Mouse (Mus musculus) testis, adult 2 months (tissue): Measurements from ENCODE around the gene Hoxa3. TPM values are rescaled to one million over a fixed set of nuclear protein-coding genes. Genes with fewer than 3 reads are reported as not detected.

Source experiments
- H3K27ac ChIP-seq: fragments of 200-500 bp; 2 replicates; pipeline ENCODE4 v1.5.1; 2012; ENCODE audit warnings: low read depth, low read length; ENCODE audit not compliant: control insufficient read depth, insufficient read depth
- H3K27me3 ChIP-seq: fragments of 200-500 bp; 2 replicates; pipeline ENCODE4 v1.6.1; 2012; ENCODE audit warnings: mild to moderate bottlenecking, low read length, moderate library complexity; ENCODE audit not compliant: control insufficient read depth, insufficient read depth
- H3K36me3 ChIP-seq: fragments of 200-500 bp; 2 replicates; pipeline ENCODE4 v1.6.1; 2012; ENCODE audit warnings: mild to moderate bottlenecking, low read length; ENCODE audit not compliant: control insufficient read depth, insufficient read depth
- H3K4me1 ChIP-seq: fragments of 200-500 bp; 2 replicates; pipeline ENCODE4 v1.6.1; 2012; ENCODE audit warnings: low read length; ENCODE audit not compliant: control insufficient read depth, insufficient read depth
- H3K4me3 ChIP-seq: fragments of 200-500 bp; 2 replicates; pipeline ENCODE4 v1.5.1; 2012; ENCODE audit warnings: low read depth, mild to moderate bottlenecking, low read length, moderate library complexity, mixed read lengths; ENCODE audit not compliant: control insufficient read depth
- CTCF ChIP-seq: fragments of 200-500 bp; IDR thresholded peaks from 2 replicates; pipeline ENCODE4 v1.5.1; 2012; ENCODE audit warnings: low read depth, mild to moderate bottlenecking, inconsistent platforms, low read length, moderate library complexity; ENCODE audit not compliant: control insufficient read depth, insufficient read depth, insufficient replicate concordance
- POLR2A ChIP-seq: fragments of 200-500 bp; IDR thresholded peaks from 2 replicates; pipeline ENCODE4 v1.6.1; 2012; ENCODE audit warnings: low read depth, mild to moderate bottlenecking, inconsistent platforms, low read length, moderate library complexity; ENCODE audit not compliant: control insufficient read depth
- polyA plus RNA-seq: library from polyadenylated mRNA; depleted of rRNA; stranded (reverse); fragments of >200 nt; gene quantifications from 2 replicates; pipeline ENCODE4 v1.2.3, GENCODE M21; 2012

Hoxa3 gene
- polyA plus RNA-seq, 1 experiment, result 5.8 TPM

DNA sequence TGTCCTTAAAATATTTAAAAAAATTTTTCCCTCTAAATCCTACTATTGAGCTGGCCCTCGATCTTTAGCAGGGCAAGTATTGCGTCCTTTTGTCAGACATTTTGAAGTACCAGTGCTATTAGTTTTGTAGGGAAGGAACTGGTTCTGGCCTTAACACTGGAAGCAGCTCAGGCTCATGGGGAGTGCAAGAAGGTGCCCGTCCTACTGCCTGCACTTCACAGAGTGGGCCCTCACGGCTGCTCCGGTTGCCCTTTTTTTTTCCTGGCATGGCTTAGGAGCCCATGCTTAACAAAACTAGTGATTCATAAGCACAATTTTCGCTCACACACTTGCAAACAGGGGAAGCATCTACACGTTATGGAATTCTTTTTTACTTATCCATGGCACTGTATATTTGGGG is 25.8 kb upstream of the Hoxa3 start:
- Histone ChIP-seq H3K36me3 (no peaks in the 10 kb centered on the region), H3K27me3 (peaks cover 14% of the 10 kb centered on the region), H3K4me3 (no peak overlapping the region), H3K27ac (no peak overlapping the region), H3K4me1 (peaks cover 6% of the 10 kb centered on the region)
- no peak for TF ChIP-seq CTCF
- no peak for TF ChIP-seq POLR2A

- Histone ChIP-seq H3K27ac (no peak overlapping the region), H3K27me3 (peaks cover 10% of the 10 kb centered on the region), H3K4me3 (no peak overlapping the region), H3K36me3 (no peaks in the 10 kb centered on the region), H3K4me1 (peaks cover 3% of the 10 kb centered on the region)
- no peak for TF ChIP-seq CTCF
- TF ChIP-seq POLR2A, result no peak
These were observed 25.0 kb upstream of the Hoxa3 start for GRCm38 (mm10) chr6:52238155-52238545.

- Histone ChIP-seq H3K27ac (no peak overlapping the region), H3K4me1 (peaks cover 3% of the 10 kb centered on the region), H3K4me3 (no peak overlapping the region), H3K27me3 (peaks cover 14% of the 10 kb centered on the region), H3K36me3 (no peaks in the 10 kb centered on the region)
- TF ChIP-seq CTCF (no peak), POLR2A (no peak)
These were observed 24.4 kb upstream of the Hoxa3 start for GRCm38 (mm10) chr6:52237346-52238154.

DNA sequence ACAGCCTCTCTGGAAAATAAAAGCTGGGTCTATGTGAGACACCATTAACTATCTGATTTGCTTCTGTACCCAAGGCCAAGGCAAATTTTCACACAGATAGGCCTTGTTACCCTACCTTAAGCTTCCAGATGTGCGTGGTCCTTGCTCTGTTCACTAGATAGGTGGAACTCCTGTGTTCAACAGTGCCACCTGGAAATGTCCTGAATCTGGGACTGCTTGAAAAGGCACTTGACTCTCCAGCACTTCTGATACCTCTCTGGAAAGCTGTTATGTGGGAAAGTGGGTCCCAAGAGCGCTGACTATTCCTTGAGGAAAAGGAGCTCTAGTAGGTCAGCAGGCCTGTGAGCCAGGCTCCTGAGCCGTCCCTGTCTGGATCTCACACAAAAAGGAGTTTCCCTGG is 23.7 kb upstream of the Hoxa3 start:
- peaks cover 3% of the 10 kb centered on the region for H3K4me1 ChIP-seq
- H3K36me3 ChIP-seq, result no peaks in the 10 kb centered on the region
- peaks cover 18% of the 10 kb centered on the region for H3K27me3 ChIP-seq
- no peak for TF ChIP-seq POLR2A
- TF ChIP-seq CTCF, result no peak
- H3K4me3 ChIP-seq, result no peak overlapping the region
- H3K27ac ChIP-seq, result no peak overlapping the region

GRCm38 (mm10) chr6:52235866-52236265 is 22.7 kb upstream of the Hoxa3 start:
- Histone ChIP-seq H3K27ac (no peak overlapping the region), H3K4me1 (peaks cover 3% of the 10 kb centered on the region), H3K27me3 (peaks cover 19% of the 10 kb centered on the region), H3K4me3 (no peak overlapping the region), H3K36me3 (no peaks in the 10 kb centered on the region)
- TF ChIP-seq CTCF, result no peak
- TF ChIP-seq POLR2A, result no peak

DNA sequence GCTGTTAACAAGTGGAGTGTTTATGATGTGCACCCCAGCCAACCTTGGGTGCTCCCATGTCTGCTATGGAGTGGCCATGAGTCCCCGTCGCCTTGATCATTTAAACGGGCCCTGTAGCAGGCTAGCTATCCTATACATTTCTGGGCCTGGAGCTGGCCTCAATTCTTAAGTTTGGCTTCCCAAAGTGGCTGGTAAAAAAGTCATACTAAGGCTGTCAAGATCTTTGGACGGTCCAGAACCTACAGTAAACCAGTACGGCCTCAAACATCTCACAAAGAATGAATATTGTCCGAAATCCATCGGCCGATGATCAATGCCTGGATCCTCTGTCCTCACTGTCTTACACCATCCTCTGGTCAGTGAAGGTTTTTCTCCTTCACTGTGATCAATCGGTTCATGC is 22.1 kb upstream of the Hoxa3 start:
- no peak overlapping the region for H3K4me3 ChIP-seq
- peaks cover 3% of the 10 kb centered on the region for H3K4me1 ChIP-seq
- peaks cover 23% of the 10 kb centered on the region for H3K27me3 ChIP-seq
- H3K36me3 ChIP-seq, result no peaks in the 10 kb centered on the region
- no peak for TF ChIP-seq CTCF
- no peak for TF ChIP-seq POLR2A
- H3K27ac ChIP-seq, result no peak overlapping the region

DNA sequence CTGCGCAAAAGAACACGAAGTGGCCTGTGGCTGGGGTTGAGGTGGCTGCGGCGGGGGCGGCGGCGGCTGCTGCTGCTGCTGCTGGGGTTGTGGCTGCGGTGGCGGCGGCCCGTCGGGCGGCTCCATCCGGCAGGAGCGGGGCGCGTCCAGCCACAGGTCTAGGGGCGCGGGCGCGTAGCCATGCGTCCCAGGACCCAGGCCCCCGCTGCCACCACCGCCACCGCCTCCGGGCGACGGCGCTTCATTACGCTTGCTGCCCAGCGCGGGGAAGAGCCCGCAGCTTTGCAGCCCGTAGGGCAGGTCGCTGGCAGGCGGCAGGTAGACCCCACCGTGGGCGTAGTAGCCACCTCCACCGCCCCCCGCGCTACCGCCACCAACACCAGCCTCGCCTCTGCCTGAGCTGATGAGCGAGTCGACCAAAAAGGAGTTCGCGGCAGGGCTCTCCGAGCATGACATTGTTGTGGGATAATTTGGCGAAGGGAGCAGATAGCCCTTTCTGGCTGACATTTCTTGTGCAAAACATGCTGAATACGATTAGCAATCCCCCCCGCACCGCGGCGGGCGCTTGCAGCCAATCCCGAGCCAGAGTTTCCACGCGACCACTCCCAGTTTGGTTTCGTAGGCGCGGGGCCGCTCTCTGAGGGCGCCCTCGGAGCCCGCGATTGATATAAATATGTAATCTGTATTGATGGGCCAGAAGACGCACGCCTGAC is 21.4 kb upstream of the Hoxa3 start:
- H3K36me3 ChIP-seq, result no peaks in the 10 kb centered on the region
- peak overlapping the region; percentile 11; the same call in 1 of the 2 replicates for H3K4me3 ChIP-seq
- H3K4me1 ChIP-seq, result peaks cover 3% of the 10 kb centered on the region
- H3K27me3 ChIP-seq, result peaks cover 23% of the 10 kb centered on the region
- no peak overlapping the region for H3K27ac ChIP-seq
- no peak for TF ChIP-seq POLR2A
- TF ChIP-seq CTCF, result no peak
